Mouse (Mus musculus) embryo, embryonic 11.5 days (tissue): Measurements from ENCODE around the gene Ptger4.

Source experiments
- DNase-seq: peaks from one replicate; pipeline ENCODE4 v3.0.0-alpha.2; 2012; ENCODE audit warnings: low read depth, low spot score

Gene Ptger4

DNA sequence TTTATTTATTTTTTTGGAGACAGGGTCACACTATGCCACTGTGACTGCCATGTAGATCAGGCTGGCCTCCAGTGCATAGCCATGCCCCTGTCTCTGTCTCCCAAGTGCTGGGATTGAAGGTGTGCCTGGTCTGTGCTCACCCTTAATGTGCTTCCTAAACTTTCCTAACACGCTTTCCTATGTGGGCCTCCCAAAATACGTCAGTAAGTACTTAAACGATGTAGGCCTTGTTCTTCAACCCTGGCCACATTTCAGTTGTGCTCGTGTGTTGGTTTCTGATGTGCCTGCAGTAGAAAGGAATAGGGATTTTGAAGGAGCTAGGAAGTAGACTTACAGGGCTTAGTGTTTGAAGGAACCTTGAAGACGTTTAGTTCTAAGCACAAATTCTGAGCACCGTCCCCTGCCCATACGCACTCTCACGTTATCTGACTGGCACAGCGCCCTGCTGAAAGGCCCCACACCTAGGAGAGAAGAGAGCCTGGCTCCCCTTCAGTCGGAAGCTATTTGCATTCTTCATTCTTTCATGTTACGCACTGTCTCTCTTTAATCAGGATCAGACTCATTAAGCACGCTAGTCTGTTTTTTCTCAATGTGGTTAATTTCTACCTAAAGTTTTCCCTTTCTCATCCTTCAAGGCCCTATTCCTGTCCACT lies 78.7 kb downstream of the Ptger4 start:
- DNase-seq, result no peak

DNA sequence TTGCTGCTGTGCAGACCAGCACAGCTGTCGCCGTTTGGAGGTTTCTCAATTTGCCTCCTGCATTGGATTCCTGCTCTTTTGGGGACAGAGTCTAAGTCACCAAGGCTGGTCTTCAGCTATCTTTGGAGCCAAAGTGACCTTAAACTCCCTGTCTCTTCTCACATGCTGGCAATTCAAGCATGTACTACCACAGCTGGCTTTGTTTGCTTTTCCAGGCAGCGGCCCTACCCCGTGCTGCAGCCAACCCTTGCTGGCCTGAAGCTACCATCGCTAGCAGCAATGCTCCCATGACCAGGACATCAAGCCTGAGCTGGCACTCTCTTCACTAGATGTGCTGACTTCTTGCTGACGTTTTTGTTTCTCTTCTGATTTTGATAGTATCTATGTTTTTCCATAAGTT lies 85.2 kb downstream of the Ptger4 start:
- no peak for DNase-seq

GRCm38 (mm10) chr15:5157386-5157785 lies 86.6 kb downstream of the Ptger4 start:
- DNase-seq, result no peak
